Mouse (Mus musculus) forelimb bud, embryonic 11.5 days (tissue): ENCODE results near the gene Cdk2.
A peak's percentile ranks its signal among the peaks of the same experiment; 100 is the strongest.
"Not testable (repeated sequence)": the region's sequence is repeated elsewhere in the genome, so short reads cannot be mapped to it uniquely, and the experiment has no call there.

Source experiments
- DNase-seq: peaks from one replicate; pipeline ENCODE4 v3.0.0-alpha.2; 2012; ENCODE audit warnings: low read depth, low spot score

Gene Cdk2

DNA sequence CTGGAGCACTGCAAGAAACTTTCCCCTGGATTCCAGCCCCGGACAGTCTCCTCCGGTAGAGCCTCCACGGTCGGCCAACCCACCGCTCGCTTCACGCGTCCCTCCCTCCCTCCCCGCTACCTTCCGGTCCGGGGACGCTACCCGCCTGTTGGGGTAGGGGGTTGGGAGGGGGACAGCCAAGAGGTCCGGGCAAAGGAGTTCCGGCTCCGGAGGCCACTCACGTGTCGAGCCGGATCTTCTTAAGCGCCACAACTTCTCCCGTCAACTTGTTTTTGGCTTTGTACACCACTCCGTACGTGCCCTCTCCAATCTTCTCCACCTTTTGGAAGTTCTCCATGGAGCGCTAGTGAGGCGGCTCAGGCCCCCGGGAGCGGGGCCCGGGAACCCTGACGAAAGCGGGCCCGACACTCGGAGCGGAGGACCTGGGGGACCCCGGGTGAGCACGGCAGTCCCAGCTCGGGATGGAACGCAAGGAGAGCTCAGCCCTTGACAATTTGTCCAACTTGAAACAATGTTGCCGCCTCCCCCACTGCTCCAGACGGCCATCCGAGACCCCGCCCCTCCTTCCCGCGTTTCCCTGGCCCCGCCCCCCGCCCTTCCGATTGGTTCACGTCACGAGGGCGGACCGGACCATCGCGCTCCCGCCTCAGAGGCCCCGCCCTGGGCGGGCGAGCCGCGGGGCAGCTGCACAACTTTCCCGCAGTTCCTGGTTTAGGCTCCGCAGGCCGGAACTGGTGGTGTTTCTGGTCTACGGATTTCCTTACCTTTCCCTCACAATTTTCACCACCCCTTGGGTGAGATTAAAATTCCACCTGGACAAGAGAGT, at the start of gene Cdk2:
Gene Cdk2 (minus strand): TSS at position 541 of the 826 bp plus-strand sequence.
- DNase-seq = peak; percentile 91

DNA sequence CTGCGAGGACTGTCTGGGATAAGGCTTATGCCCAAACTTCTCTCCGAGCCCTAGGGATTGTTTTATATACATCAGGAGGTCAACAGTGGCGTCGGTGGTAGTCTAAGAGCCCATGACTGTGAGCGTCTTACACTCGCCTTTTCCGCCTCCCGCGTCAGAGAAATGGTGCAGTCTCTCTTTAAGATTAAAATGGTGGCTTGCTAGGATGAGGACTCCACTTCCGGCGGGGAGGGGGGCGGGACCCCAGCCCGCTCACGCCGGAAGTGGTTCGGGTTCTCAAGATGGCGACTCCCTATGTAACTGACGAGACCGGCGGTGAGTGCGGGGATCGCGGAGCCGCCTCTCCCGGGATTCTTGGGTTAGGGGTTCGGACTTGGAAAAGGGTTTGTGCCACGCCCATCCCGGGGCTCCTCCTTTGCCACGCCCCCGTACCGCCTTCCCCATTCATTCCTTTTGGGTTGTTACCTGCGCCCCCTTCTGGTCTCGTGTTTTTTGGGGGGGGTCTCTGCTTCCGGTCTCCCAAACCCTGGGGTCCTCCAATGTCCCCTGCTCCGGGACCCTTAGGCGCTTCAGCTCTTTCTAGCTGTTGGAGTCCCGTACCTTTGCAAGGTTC, 43.5 kb upstream of the Cdk2 start:
- DNase-seq = peak; percentile 93

- peak; percentile 75 for DNase-seq
Observed at GRCm38 (mm10) chr10:128747646-128748251, 42.9 kb upstream of the Cdk2 start, which contains the start of gene Pym1. TSS of gene Pym1 (plus strand) at chr10:128747889.

DNA sequence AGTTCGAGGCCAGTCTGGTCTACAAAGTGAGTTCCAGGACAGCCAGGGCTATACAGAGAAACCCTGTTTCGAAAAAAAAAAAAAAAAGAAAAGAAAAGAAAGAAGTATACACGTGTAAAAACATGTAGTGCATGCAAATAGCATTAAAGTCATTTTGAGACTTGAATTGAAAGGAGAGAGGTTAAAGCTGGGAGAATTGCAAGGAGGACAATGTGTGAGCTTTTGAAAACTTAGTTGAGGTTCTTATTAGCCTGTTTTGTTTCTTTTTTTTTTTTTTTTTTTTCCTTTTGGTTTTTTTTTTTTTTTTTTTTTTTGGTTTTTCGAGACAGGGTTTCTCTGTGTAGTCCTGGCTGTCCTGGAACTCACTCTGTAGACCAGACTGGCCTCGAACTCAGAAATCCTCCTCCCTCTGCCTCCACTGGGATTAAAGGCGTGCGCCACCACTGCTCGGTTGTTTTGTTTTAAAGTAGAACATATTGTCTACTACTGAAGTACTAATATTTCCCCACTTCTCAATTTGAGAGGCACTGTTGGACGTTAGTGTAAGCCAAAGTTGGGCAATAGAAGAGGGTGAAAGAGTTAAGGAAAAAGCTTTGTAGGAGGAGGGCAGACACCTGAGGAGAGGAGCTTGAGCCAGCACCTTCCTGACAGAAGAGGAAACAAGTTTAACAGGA, 42.3 kb upstream of the Cdk2 start:
- no peak for DNase-seq

GRCm38 (mm10) chr10:128745946-128746613, 41.2 kb upstream of the Cdk2 start:
- no peak for DNase-seq

- DNase-seq = no peak
Observed at GRCm38 (mm10) chr10:128744680-128745601, 40.1 kb upstream of the Cdk2 start, which contains the start of gene Dgka. TSS of gene Dgka (minus strand) at chr10:128744855.

DNA sequence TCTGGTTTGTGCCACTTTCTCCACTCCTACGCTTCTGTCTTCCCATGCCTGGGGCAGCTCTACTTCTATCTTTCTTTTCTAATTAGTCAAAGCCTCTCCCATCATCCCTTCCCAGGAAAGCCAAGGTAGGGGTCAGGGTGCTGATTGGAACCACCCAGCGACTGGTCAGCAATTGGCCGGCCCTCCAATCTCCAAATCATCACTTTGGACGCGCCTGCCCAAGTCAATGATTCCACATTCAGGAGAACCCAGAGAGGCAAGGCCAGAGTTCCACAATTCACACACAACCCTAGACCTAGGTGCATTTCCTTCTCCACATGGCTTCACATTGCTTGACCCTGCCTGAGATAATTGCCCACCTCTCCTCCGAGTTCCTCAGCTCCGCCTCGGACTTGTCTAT, 39.4 kb upstream of the Cdk2 start:
- DNase-seq = no peak

- DNase-seq = peak; percentile 35
Observed at GRCm38 (mm10) chr10:128743791-128744191, 39.0 kb upstream of the Cdk2 start.

- no peak for DNase-seq
Observed at GRCm38 (mm10) chr10:128743235-128743634, 38.4 kb upstream of the Cdk2 start.

DNA sequence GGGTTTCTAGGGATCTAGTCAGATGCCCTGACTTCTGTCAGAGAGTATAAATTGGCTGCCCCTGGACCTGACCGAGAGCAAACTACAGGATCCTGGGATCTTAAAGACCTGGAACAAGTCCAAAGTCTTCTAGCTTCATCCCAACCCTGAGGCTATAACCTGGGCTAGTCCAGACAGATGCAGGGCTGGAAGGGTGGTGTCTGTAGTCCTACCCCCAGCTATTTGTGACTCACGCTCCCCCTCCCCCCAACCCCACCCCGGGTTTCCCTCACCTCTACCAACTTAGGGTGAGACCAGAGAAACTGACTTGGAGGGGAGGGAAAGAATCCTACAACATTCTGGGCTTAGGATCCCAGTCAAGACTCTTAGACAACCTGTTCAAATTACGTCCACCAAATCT, 37.8 kb upstream of the Cdk2 start:
- no peak for DNase-seq

GRCm38 (mm10) chr10:128740296-128740695, 35.5 kb upstream of the Cdk2 start:
- no peak for DNase-seq

DNA sequence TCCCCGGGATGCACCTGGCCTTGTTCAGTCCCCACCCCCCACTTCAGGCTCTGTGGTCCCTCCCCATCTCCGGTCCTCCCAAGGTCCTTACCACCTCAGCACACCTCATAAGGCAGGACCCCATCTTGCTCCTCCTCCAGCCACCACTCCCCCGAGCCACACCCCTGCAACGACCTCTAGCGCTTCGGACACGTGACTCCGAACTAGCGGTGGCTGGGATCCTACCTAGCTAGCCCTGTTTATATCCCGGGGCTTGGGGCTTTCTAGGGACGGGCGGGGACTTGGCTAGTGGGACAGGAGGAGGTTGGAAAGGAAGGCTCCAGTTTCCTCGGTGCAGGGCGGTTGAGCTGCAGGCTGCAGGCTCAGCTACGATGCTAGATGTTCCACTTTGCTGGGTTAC, 32.6 kb upstream of the Cdk2 start:
- DNase-seq = no peak

- no peak for DNase-seq
Observed at GRCm38 (mm10) chr10:128731992-128732391, 27.2 kb upstream of the Cdk2 start.

GRCm38 (mm10) chr10:128731002-128731433, 26.2 kb upstream of the Cdk2 start:
- DNase-seq = peak; percentile 59

DNA sequence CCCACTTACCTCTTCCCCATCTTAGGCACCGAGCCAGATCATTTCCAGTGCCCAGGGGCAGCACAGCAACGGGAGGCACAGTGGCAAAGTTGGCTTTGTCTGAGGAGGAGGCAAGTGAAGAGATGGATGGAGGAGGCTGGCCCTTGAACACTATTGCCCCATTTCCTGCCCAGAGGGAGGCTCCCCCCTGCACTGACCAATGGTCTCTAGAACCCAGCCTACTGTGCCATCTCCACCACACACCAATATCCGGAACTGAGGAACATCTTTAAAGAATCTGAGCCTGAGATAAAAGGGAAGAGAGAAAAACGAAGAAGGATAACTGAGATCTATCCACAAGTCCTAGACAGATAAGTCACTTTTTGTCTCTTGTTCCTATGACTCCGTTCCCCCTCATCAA, 23.2 kb upstream of the Cdk2 start:
- DNase-seq = no peak

DNA sequence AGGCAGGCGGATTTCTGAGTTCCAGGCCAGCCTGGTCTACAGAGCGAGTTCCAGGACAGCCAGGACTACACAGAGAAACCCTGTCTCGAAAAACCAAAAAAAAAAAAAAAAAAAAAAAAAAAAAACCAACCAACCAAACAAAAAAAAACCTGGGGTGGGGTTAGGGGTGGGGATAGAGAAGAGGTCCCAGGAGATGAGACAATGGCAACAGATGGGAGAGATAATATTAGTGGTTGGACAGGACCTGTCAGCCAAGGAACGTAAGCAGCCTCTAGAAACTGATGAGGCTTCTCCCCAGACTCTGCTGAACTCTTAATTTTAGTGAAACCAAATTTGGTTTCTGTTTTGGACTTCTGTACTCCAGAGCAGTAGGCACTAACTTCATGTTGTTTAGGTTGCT, 20.6 kb upstream of the Cdk2 start:
- not testable (repeated sequence) for DNase-seq

DNA sequence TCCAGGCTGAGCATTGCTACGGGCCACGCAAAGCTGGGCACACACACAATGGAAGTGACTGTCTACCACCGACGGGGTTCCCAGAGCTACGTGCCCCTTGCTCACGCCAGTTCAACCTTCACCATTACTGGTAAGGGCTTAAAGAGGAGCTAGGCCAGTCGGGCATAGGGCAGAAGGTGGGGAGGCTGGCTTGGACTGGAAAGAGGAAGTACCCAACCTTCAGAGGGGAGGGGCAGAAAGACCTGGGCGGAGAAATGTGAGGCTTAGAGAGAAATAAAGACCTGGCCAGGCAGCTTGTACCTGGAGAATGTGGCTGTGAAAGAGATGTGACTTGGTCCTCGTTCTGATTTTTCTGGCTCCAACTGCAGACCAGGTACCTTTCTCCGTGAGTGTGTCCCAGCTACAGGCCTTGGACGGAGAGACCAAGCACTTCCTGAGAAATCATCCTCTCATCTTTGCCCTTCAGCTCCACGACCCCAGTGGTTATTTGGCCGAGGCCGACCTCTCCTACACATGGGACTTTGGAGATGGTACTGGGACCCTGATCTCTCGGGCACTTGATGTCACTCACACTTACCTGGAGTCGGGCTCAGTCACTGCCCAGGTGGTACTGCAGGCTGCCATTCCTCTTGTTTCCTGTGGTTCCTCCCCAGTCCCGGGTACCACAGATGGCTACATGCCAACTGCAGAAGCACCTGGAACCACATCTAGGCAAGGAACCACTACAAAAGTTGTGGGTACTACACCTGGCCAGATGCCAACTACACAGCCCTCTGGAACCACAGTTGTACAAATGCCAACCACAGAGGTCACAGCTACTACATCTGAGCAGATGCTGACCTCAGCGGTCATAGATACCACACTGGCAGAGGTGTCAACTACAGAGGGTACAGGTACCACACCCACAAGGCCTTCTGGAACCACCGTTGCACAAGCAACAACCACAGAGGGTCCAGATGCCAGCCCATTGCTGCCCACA, 11.0 kb upstream of the Cdk2 start:
- DNase-seq = no peak

GRCm38 (mm10) chr10:128711318-128711717, 6.5 kb upstream of the Cdk2 start:
- DNase-seq = not testable (repeated sequence)

DNA sequence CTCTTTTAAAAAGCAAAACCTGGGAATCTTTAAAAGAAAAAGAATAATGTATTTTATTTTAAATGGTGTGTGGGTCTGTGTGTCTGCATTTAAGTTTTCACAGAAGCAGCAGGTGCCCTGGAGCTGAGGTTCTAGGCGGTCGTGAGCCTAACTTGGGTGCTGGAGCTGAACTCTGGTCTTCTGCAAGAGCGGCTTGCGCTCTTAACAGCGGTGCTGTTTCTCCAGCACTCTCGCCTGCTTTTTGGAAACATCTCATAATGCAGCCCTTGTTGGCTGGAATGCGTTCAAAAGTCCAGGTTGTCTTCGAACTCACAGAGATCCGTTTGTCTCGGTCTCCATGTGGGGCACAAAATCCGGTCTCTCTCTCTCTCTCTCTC, 474 bp upstream of the Cdk2 start:
- DNase-seq = no peak
